Mouse (Mus musculus): ENCODE results near the gene Tln2.

GRCm38 (mm10) chr9:67485169-67486072, 74.1 kb downstream of the Tln2 start:
- no peak for TF ChIP-seq MAFK (IDR thresholded peaks at IDR 0.05; ENCODE audit: insufficient read depth, low read depth, low read length)
- TF ChIP-seq ZC3H11A (IDR thresholded peaks at IDR 0.05; ENCODE audit: borderline replicate concordance, low read depth, low read length) = no peak
- peak; percentile 71 for TF ChIP-seq ZNF384 (IDR thresholded peaks at IDR 0.05; ENCODE audit: low read depth, low read length)

Measured in ES-E14 (cell line).